Mouse (Mus musculus) cortical plate, adult 2 months (tissue): Measurements from ENCODE around the gene Snapc4.

Source experiments
- CTCF ChIP-seq: fragments of 200-500 bp; IDR thresholded peaks from 2 replicates; pipeline ENCODE4 v1.5.1; 2011; ENCODE audit warnings: mild to moderate bottlenecking, control low read depth, low read length; ENCODE audit not compliant: insufficient read depth; ENCODE audit errors: extremely low read depth
- POLR2A ChIP-seq: fragments of 200-500 bp; IDR thresholded peaks from 2 replicates; pipeline ENCODE4 v1.6.1; 2011; ENCODE audit warnings: mild to moderate bottlenecking, low read length, control low read depth; ENCODE audit not compliant: insufficient read depth; ENCODE audit errors: extremely low read depth

- TF ChIP-seq CTCF (no peak), POLR2A (no peak)
Observed at GRCm38 (mm10) chr2:26423086-26423485, 42.6 kb upstream of the Snapc4 start.
